Mouse (Mus musculus): ENCODE results near the gene Tm9sf2. TPM values are rescaled to one million over a fixed set of nuclear protein-coding genes. Genes with fewer than 3 reads are reported as not detected.

Tm9sf2 gene
- polyA plus RNA-seq, 1 experiment = 22.3 TPM

DNA sequence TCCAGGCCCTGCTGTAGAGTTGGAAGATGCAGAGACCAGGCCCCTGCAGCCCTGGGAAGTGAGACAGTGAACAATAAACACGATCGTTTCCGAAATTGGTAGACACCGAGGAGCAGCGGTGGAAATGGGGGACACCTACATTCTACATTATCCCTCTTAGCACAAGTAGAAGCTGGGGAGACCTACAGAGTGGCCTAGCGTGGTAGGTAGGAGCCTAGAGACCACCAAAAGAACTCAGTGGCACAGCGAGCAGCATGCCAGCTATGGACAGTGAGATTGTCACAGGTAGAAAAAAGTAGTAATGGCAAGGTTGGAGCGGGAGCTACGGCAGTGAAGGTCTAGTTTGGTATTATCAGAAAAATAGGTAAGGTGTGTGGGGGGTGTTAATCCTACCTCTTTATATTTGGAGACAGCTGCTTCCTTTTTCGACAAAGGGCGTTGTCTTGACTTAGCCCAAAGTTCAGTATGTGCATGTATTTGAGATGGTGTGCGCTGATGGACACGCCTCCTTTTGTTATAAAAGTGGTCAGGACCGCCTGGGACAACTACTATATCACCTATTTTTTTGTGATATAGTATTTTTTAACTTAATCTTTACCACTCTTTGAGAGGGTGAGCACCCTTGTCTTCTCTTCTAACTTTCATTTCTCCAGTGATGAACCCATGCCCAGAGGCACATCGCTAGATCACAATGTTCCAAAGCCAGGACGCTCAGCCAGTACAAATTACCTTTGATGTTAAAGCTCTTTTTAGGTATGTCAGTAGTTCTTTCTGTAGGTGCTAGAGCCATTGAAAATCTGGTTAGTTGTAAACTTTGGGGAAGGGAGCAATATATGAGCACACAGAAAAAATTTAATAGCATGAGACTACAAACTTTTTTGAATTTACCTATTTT lies 1.2 kb upstream of the Tm9sf2 start:
- no peak for TF ChIP-seq CTCF (IDR thresholded peaks at IDR 0.05; ENCODE audit: control insufficient read depth, insufficient read depth, low read length)
- no peak for TF ChIP-seq POLR2A (IDR thresholded peaks at IDR 0.05; ENCODE audit: borderline replicate concordance, control insufficient read depth, low read depth, low read length)
- Histone ChIP-seq H3K27ac (ENCODE audit: control insufficient read depth, insufficient read depth, low read depth, low read length, poor library complexity) (peak overlapping the region; percentile 91), H3K4me3 (replicated peaks; ENCODE audit: control insufficient read depth, low read depth, low read length) (peak overlapping the region; percentile 72), H3K4me1 (ENCODE audit: control insufficient read depth, insufficient read depth, low read length) (peaks cover 3% of the 10 kb centered on the region; the same call in 1 of the 2 replicates)
- WGBS = 69% methylated on average over 16 of the region's 16 CpGs

DNA sequence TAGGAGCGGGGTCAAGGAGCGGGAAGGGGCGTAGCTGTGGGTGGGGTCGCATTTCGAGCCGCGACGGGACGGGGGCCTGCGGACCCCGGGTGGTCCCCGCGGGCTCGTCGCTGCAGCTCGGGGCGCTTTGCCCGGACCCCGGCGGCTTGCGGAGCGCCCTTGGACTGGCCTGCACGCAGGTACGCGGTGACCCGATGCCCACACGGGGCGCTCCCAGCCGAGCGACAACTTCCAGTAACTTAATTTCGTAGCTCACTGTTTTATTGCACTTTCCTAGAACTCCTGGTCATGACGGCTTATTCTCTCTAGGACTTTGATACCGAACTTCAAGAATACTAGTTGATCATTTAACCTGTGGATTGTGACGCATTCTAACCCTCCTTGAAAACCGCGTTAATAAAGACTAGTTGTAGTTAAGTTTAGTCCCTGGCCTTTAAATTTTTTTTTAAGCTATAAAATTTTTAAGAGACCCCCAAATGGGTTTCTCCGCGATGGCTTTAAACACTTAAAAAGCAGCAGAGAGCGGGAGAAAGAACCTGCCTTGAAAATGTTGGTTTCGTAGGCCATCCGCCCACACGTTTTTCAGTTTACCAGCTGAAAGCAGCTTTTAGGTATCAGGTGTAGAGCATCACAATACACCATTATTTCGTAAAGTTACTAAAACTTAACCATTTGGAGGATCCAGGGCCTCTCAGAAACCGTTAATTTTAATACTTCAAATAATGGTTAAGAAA lies 810 bp downstream of the Tm9sf2 start:
- TF ChIP-seq POLR2A (IDR thresholded peaks at IDR 0.05; ENCODE audit: borderline replicate concordance, control insufficient read depth, low read depth, low read length) (no peak), CTCF (IDR thresholded peaks at IDR 0.05; ENCODE audit: control insufficient read depth, insufficient read depth, low read length) (0 out of 2 replicates have a peak, but pooled peaks have one; percentile 5)
- Histone ChIP-seq H3K27ac (ENCODE audit: control insufficient read depth, insufficient read depth, low read depth, low read length, poor library complexity) (peak overlapping the region; percentile 97), H3K4me1 (ENCODE audit: control insufficient read depth, insufficient read depth, low read length) (peaks cover 3% of the 10 kb centered on the region; the same call in 1 of the 2 replicates), H3K4me3 (replicated peaks; ENCODE audit: control insufficient read depth, low read depth, low read length) (peak overlapping the region; percentile 96)
- WGBS = 2% methylated on average over 44 of the region's 44 CpGs

GRCm38 (mm10) chr14:122111681-122112080 lies 4.8 kb downstream of the Tm9sf2 start:
- Histone ChIP-seq H3K27ac (ENCODE audit: control insufficient read depth, insufficient read depth, low read depth, low read length, poor library complexity) (no peak overlapping the region), H3K4me1 (ENCODE audit: control insufficient read depth, insufficient read depth, low read length) (peaks cover 1% of the 10 kb centered on the region), H3K4me3 (replicated peaks; ENCODE audit: control insufficient read depth, low read depth, low read length) (no peak overlapping the region)
- TF ChIP-seq CTCF (IDR thresholded peaks at IDR 0.05; ENCODE audit: control insufficient read depth, insufficient read depth, low read length) (no peak), POLR2A (IDR thresholded peaks at IDR 0.05; ENCODE audit: borderline replicate concordance, control insufficient read depth, low read depth, low read length) (no peak)
- WGBS = 79% methylated on average over 2 of the region's 2 CpGs

GRCm38 (mm10) chr14:122112311-122112710 lies 5.5 kb downstream of the Tm9sf2 start:
- 57% methylated on average over 5 of the region's 5 CpGs for WGBS
- no peak overlapping the region for H3K27ac ChIP-seq (ENCODE audit: control insufficient read depth, insufficient read depth, low read depth, low read length, poor library complexity)
- TF ChIP-seq CTCF (IDR thresholded peaks at IDR 0.05; ENCODE audit: control insufficient read depth, insufficient read depth, low read length) = no peak
- no peak for TF ChIP-seq POLR2A (IDR thresholded peaks at IDR 0.05; ENCODE audit: borderline replicate concordance, control insufficient read depth, low read depth, low read length)

GRCm38 (mm10) chr14:122116200-122116599 lies 9.4 kb downstream of the Tm9sf2 start:
- Histone ChIP-seq H3K27ac (ENCODE audit: control insufficient read depth, insufficient read depth, low read depth, low read length, poor library complexity) (no peak overlapping the region), H3K4me3 (replicated peaks; ENCODE audit: control insufficient read depth, low read depth, low read length) (no peak overlapping the region), H3K4me1 (ENCODE audit: control insufficient read depth, insufficient read depth, low read length) (peaks cover 1% of the 10 kb centered on the region)
- no peak for TF ChIP-seq POLR2A (IDR thresholded peaks at IDR 0.05; ENCODE audit: borderline replicate concordance, control insufficient read depth, low read depth, low read length)
- TF ChIP-seq CTCF (IDR thresholded peaks at IDR 0.05; ENCODE audit: control insufficient read depth, insufficient read depth, low read length) = no peak
- 86% methylated on average over 1 of the region's 1 CpGs for WGBS

More at GRCm38 (mm10) chr14:122112311-122112710, 5.5 kb downstream of the Tm9sf2 start:
- peaks cover 1% of the 10 kb centered on the region for H3K4me1 ChIP-seq (ENCODE audit: control insufficient read depth, insufficient read depth, low read length)
- no peak overlapping the region for H3K4me3 ChIP-seq (replicated peaks; ENCODE audit: control insufficient read depth, low read depth, low read length)

GRCm38 (mm10) chr14:122130111-122130797 lies 23.4 kb downstream of the Tm9sf2 start:
- no peaks in the 10 kb centered on the region for H3K4me1 ChIP-seq (ENCODE audit: control insufficient read depth, insufficient read depth, low read length)
- no peak overlapping the region for H3K4me3 ChIP-seq (replicated peaks; ENCODE audit: control insufficient read depth, low read depth, low read length)
- no peak overlapping the region for H3K27ac ChIP-seq (ENCODE audit: control insufficient read depth, insufficient read depth, low read depth, low read length, poor library complexity)
- TF ChIP-seq CTCF (IDR thresholded peaks at IDR 0.05; ENCODE audit: control insufficient read depth, insufficient read depth, low read length) (no peak), POLR2A (IDR thresholded peaks at IDR 0.05; ENCODE audit: borderline replicate concordance, control insufficient read depth, low read depth, low read length) (no peak)
- whole genome bisulfite sequencing = 50% methylated on average over 5 of the region's 5 CpGs

- TF ChIP-seq CTCF (IDR thresholded peaks at IDR 0.05; ENCODE audit: control insufficient read depth, insufficient read depth, low read length) (no peak), POLR2A (IDR thresholded peaks at IDR 0.05; ENCODE audit: borderline replicate concordance, control insufficient read depth, low read depth, low read length) (no peak)
- WGBS = 89% methylated on average over 2 of the region's 2 CpGs
- Histone ChIP-seq H3K27ac (ENCODE audit: control insufficient read depth, insufficient read depth, low read depth, low read length, poor library complexity) (no peak overlapping the region), H3K4me1 (ENCODE audit: control insufficient read depth, insufficient read depth, low read length) (no peaks in the 10 kb centered on the region), H3K4me3 (replicated peaks; ENCODE audit: control insufficient read depth, low read depth, low read length) (no peak overlapping the region)
Observed at GRCm38 (mm10) chr14:122131644-122132043, 24.8 kb downstream of the Tm9sf2 start.

All from bone marrow, adult 2 months (tissue).